Mouse (Mus musculus): ENCODE measurements around the gene Agmo. TPM values are rescaled to one million over a fixed set of nuclear protein-coding genes. Genes with fewer than 3 reads are reported as not detected.

The Agmo gene
- polyA plus RNA-seq, 1 experiment from 2014 or later, result 0.29 TPM

DNA sequence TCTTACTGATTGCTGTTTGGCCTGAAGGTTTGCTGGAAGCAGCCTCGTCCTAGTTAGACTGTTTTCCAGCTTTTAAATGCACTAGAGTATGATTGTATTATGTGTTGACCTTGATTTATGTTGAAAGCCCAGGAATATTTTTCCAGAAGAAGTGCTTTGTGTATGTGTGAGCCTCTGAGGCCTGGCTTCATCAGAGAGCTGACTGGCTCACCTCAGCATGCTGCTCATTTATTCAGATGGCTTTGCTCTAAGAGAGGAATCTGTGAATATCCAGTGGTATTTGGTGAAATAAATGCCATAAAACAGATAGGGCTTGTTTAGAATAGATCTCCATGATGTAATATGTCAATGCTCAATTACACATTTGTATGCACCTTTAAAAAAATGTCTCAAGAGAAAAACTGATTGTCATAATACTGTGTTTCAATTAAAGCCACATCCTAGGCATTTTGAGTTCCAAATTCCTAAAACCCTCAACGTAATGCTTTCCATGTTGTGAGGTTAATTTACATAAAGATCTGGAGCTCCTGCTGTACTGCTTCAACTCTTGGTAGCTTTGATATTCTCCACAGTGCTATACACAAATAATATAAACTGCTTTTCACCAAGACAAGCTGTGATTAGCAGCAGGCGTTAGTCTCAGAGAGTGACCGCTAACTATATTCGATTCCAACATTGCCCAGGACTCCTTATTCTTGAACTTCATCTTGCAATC is 324.6 kb downstream of the Agmo start:
- Histone ChIP-seq H3K4me1 (no peaks in the 10 kb centered on the region), H3K4me2 (no peak overlapping the region), H3K27ac (no peak overlapping the region), H3K9me3 (no peaks in the 10 kb centered on the region), H3K9ac (no peak overlapping the region), H3K36me3 (replicated peaks) (no peaks in the 10 kb centered on the region), H3K4me3 (replicated peaks) (no peak overlapping the region), H3K27me3 (no peaks in the 10 kb centered on the region)
- ATAC-seq (ENCODE audit: low FRiP score), result no peak
- WGBS, result 79% methylated on average over 5 of the region's 5 CpGs

DNA sequence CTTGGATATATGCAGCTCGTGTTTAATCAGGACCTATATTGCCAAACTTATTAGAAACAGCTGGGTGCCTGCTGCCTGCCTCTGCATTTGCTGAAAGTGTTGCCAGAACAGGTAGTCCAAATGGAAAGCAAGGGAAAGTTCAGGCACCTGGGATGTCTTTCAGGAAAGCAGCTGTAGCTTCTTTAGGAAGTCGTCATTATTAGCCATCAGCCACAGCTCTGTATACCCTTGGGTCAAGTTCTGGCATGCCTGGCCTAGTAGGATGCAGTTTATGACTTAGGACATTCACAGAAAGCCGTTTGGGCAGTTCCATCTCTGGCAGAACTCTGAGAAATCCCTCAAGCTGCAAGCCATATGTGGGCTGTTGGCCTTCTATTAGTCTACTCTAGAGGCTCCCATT is 330.5 kb downstream of the Agmo start:
- no peaks in the 10 kb centered on the region for H3K36me3 ChIP-seq (replicated peaks)
- no peaks in the 10 kb centered on the region for H3K9me3 ChIP-seq
- H3K9ac ChIP-seq, result no peak overlapping the region
- H3K4me2 ChIP-seq, result no peak overlapping the region
- no peak for ATAC-seq (ENCODE audit: low FRiP score)
- no peaks in the 10 kb centered on the region for H3K4me1 ChIP-seq
- no peak overlapping the region for H3K27ac ChIP-seq
- H3K27me3 ChIP-seq, result no peaks in the 10 kb centered on the region
- no peak overlapping the region for H3K4me3 ChIP-seq (replicated peaks)
- WGBS, result 76% methylated on average over 3 of the region's 3 CpGs

DNA sequence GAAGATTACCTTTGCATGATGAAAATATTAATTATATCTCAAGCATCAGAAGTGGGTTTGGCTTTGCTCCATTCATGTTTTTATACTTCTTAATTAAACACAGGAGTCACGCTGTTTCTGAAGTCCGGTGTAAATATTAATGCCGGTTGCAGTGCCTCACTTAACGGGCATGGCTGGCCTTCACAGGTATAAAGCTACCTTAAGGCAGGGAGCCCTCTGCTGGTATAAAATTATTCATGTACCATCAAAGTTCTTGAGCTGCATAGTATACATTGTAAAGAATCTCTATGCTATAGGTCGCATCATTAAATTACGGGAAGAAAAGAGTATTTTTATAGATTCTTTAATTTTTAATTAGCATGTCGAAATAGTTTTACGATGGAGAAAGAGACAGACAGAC is 341.3 kb downstream of the Agmo start:
- ATAC-seq (ENCODE audit: low FRiP score), result no peak
- H3K27ac ChIP-seq, result no peak overlapping the region
- H3K9ac ChIP-seq, result no peak overlapping the region
- 77% methylated on average over 8 of the region's 8 CpGs for WGBS
- H3K4me2 ChIP-seq, result no peak overlapping the region
- H3K4me3 ChIP-seq (replicated peaks), result no peak overlapping the region
- no peaks in the 10 kb centered on the region for H3K4me1 ChIP-seq
- H3K36me3 ChIP-seq (replicated peaks), result no peaks in the 10 kb centered on the region
- H3K27me3 ChIP-seq, result no peaks in the 10 kb centered on the region
- H3K9me3 ChIP-seq, result no peaks in the 10 kb centered on the region

DNA sequence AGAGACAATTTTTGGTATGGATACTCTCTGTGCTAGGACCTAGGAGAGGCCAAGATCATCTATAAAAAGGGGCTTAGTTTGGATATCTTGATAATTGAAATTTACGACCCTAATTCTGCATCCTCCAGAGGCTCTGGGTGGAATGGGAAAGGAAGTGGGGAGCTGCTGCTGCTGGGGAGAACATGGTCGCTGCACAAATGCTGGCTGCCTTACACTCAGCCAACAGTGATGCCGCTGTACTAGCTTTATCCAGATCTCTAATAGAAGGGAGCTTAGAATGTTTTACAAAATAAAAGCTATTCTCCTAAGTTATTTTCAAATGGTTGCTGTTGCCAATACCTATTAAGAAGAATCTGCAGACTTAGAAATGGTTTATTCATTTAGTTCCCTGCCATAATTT is 351.4 kb downstream of the Agmo start:
- ATAC-seq (ENCODE audit: low FRiP score), result no peak
- Histone ChIP-seq H3K36me3 (replicated peaks) (no peaks in the 10 kb centered on the region), H3K4me2 (no peak overlapping the region), H3K27ac (no peak overlapping the region), H3K9ac (no peak overlapping the region), H3K9me3 (no peaks in the 10 kb centered on the region), H3K27me3 (no peaks in the 10 kb centered on the region), H3K4me3 (replicated peaks) (no peak overlapping the region), H3K4me1 (no peaks in the 10 kb centered on the region)
- 86% methylated on average over 3 of the region's 3 CpGs for WGBS

- H3K27ac ChIP-seq, result no peak overlapping the region
- no peak overlapping the region for H3K9ac ChIP-seq
- no peaks in the 10 kb centered on the region for H3K9me3 ChIP-seq
- H3K4me3 ChIP-seq (replicated peaks), result no peak overlapping the region
- WGBS, result 94% methylated on average over 4 of the region's 4 CpGs
- no peaks in the 10 kb centered on the region for H3K4me1 ChIP-seq
- no peak for ATAC-seq (ENCODE audit: low FRiP score)
- no peaks in the 10 kb centered on the region for H3K36me3 ChIP-seq (replicated peaks)
- H3K27me3 ChIP-seq, result no peaks in the 10 kb centered on the region
- H3K4me2 ChIP-seq, result no peak overlapping the region
Measured at GRCm38 (mm10) chr12:37612837-37613236, 371.4 kb downstream of the Agmo start.

GRCm38 (mm10) chr12:37614769-37615168 is 373.3 kb downstream of the Agmo start:
- Histone ChIP-seq H3K27ac (no peak overlapping the region), H3K4me2 (no peak overlapping the region), H3K4me1 (no peaks in the 10 kb centered on the region), H3K9me3 (no peaks in the 10 kb centered on the region), H3K9ac (no peak overlapping the region), H3K4me3 (replicated peaks) (no peak overlapping the region), H3K27me3 (no peaks in the 10 kb centered on the region), H3K36me3 (replicated peaks) (no peaks in the 10 kb centered on the region)
- ATAC-seq (ENCODE audit: low FRiP score), result no peak
- WGBS, result 81% methylated on average over 2 of the region's 2 CpGs

DNA sequence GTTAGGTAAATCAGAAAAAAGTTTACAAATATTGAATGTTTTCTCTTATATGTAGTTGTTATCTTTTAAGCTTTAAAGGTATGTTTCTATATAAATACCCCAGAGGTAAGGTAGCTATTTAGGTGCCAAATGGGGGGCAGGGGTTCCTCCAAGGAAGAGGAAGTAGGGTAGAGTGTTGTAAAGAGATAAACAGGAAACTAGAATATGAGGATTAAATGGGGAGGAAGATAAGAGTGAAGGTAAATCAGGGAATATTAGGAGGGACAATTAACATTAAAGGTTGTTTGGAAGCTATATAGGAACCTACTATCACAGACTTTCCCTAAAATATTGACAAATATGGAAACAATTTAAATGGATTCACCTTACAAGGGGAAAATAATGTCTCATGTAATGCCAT is 382.6 kb downstream of the Agmo start:
- Histone ChIP-seq H3K4me1 (no peaks in the 10 kb centered on the region), H3K9me3 (no peaks in the 10 kb centered on the region), H3K4me3 (replicated peaks) (no peak overlapping the region), H3K27ac (no peak overlapping the region), H3K27me3 (no peaks in the 10 kb centered on the region), H3K36me3 (replicated peaks) (no peaks in the 10 kb centered on the region), H3K9ac (no peak overlapping the region), H3K4me2 (no peak overlapping the region)
- ATAC-seq (ENCODE audit: low FRiP score), result no peak

Other genes starting within 250 kb of the Agmo start
- gene Meox2, start 133.1 kb upstream of the Agmo start, polyA plus RNA-seq (2016; fragmentation: Nextera tagmentation; extraction: Ambion mirVana), result 0.59 and 0.69 TPM in 2 replicates